Comparison of ENCODE assay signal across 14 mouse cellular contexts in the genomic region with DNA sequence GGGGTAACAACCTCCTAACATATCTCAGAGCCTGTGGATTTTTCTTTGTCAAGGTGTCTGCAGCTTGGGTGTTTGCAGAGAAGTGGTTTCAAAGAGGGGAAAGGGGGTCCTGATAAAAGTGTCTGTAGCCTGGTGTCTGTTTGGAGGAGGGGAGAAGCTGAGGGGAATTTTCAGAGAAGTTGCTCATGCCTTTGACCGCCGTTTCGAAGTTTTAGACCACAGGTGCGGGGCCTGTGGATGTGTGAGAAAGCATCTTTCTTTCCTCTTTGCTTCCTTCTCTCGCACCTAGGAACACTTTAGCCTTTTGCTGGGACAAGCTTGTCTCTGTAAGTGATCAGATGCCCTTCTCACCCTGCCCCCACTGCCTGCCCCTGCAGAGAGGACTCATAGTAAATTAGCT. TPM values are rescaled to one million over a fixed set of nuclear protein-coding genes. Genes with fewer than 3 reads are reported as not detected.
A peak's percentile ranks its signal among the peaks of the same experiment; 100 is the strongest.
DNase-seq lines count a peak whose midpoint lies in the region; ATAC-seq and TF ChIP-seq lines count a peak whose summit lies in the region.
"Had no signal": no experiment of that assay in that cellular context is flagged by ENCODE, and none has a peak within 500 bp of the region (broad histone marks: within the 10 kb centered on the region; RNA-seq: fewer than 3 reads in every experiment).

No protein-coding gene starts in this region.

- no peak overlapping the region for H3K27ac ChIP-seq in intestine, embryonic 14.5 days (ENCODE audit: low read depth)
- no peak overlapping the region for H3K27ac ChIP-seq in intestine, postnatal 0 days (ENCODE audit: low read depth, low read length)
- no peak overlapping the region for H3K27ac ChIP-seq in embryonic fibroblast, embryonic 13.5 days (ENCODE audit: insufficient read depth, low read length)
- no peak overlapping the region for H3K27ac ChIP-seq in hindbrain, embryonic 12.5 days
- H3K27ac ChIP-seq in midbrain, embryonic 15.5 days, result no peak overlapping the region
- H3K27ac ChIP-seq: embryonic facial prominence, embryonic 15.5 days had no signal

- 12% methylated on average over 5 of the region's 5 CpGs for WGBS in intestine, embryonic 14.5 days
- 3% methylated on average over 5 of the region's 5 CpGs for WGBS in intestine, postnatal 0 days
- WGBS in hindbrain, embryonic 12.5 days, result 7% methylated on average over 5 of the region's 5 CpGs
- WGBS in midbrain, embryonic 15.5 days, result 6% methylated on average over 5 of the region's 5 CpGs

- TF ChIP-seq CTCF in intestine, postnatal 0 days (IDR thresholded peaks at IDR 0.05; ENCODE audit: low read depth), result no peak
- TF ChIP-seq CTCF in embryonic fibroblast, embryonic 13.5 days (IDR thresholded peaks at IDR 0.05; ENCODE audit: borderline replicate concordance, insufficient read depth, low read length), result no peak

- no peaks in the 10 kb centered on the region for H3K9me3 ChIP-seq in intestine, embryonic 14.5 days (ENCODE audit: control insufficient read depth, low read length)
- no peaks in the 10 kb centered on the region for H3K9me3 ChIP-seq in intestine, postnatal 0 days (ENCODE audit: control insufficient read depth)
- no peaks in the 10 kb centered on the region for H3K9me3 ChIP-seq in hindbrain, embryonic 12.5 days (replicated peaks)
- no peaks in the 10 kb centered on the region for H3K9me3 ChIP-seq in midbrain, embryonic 15.5 days
- H3K9me3 ChIP-seq: embryonic facial prominence, embryonic 15.5 days had no signal

- ATAC-seq in intestine, embryonic 14.5 days (replicated peaks; ENCODE audit: low FRiP score, low TSS enrichment, low read depth), result no peak
- no peak for ATAC-seq in intestine, postnatal 0 days
- ATAC-seq in hindbrain, embryonic 12.5 days (ENCODE audit: low FRiP score), result no peak
- no peak for ATAC-seq in midbrain, embryonic 15.5 days (replicated peaks)
- no peak for ATAC-seq in megakaryocyte-erythroid progenitor cell, adult 5-6 weeks (replicated peaks; ENCODE audit: low FRiP score, low TSS enrichment, poor library complexity, severe bottlenecking)
- ATAC-seq in inflammation-experienced regulatory T-cells, adult 6 months, result no peak

- H3K27me3 ChIP-seq in intestine, embryonic 14.5 days (replicated peaks; ENCODE audit: control insufficient read depth, insufficient read depth, low read length), result peaks cover 47% of the 10 kb centered on the region
- H3K27me3 ChIP-seq in intestine, postnatal 0 days (replicated peaks; ENCODE audit: control insufficient read depth, insufficient read depth, low read length), result peaks cover 30% of the 10 kb centered on the region
- peaks cover 43% of the 10 kb centered on the region for H3K27me3 ChIP-seq in hindbrain, embryonic 12.5 days
- H3K27me3 ChIP-seq in midbrain, embryonic 15.5 days (replicated peaks), result peaks cover 19% of the 10 kb centered on the region

- H3K4me3 ChIP-seq in intestine, embryonic 14.5 days (ENCODE audit: low read depth, low read length), result peak overlapping the region; percentile 50
- H3K4me3 ChIP-seq in intestine, postnatal 0 days (ENCODE audit: low read depth, low read length), result no peak overlapping the region
- H3K4me3 ChIP-seq in embryonic fibroblast, embryonic 13.5 days (ENCODE audit: insufficient read depth, low read length), result 0 out of 2 replicates have a peak overlapping the region, but pooled peaks have one; percentile 39
- H3K4me3 ChIP-seq in hindbrain, embryonic 12.5 days, result peak overlapping the region; percentile 65
- H3K4me3 ChIP-seq in midbrain, embryonic 15.5 days, result peak overlapping the region; percentile 66

- no peak for TF ChIP-seq POLR2A in embryonic fibroblast, embryonic 13.5 days (IDR thresholded peaks at IDR 0.05; ENCODE audit: low read depth, low read length)

- H3K4me1 ChIP-seq in intestine, embryonic 14.5 days (replicated peaks; ENCODE audit: control insufficient read depth, insufficient read depth, low read length), result 0 out of 2 replicates have a peak, but pooled peaks cover 5% of the 10 kb centered on the region
- H3K4me1 ChIP-seq in intestine, postnatal 0 days (replicated peaks; ENCODE audit: control insufficient read depth, insufficient read depth, low read length), result no peaks in the 10 kb centered on the region
- peaks cover 4% of the 10 kb centered on the region for H3K4me1 ChIP-seq in embryonic fibroblast, embryonic 13.5 days (ENCODE audit: control insufficient read depth, insufficient read depth, low read length)
- H3K4me1 ChIP-seq in hindbrain, embryonic 12.5 days, result peaks cover 13% of the 10 kb centered on the region
- peaks cover 15% of the 10 kb centered on the region for H3K4me1 ChIP-seq in midbrain, embryonic 15.5 days

- H3K9ac ChIP-seq in intestine, embryonic 14.5 days (ENCODE audit: low read length), result no peak overlapping the region
- H3K9ac ChIP-seq in intestine, postnatal 0 days (ENCODE audit: low read depth, low read length), result no peak overlapping the region
- 0 out of 2 replicates have a peak overlapping the region, but pooled peaks have one; percentile 39 for H3K9ac ChIP-seq in hindbrain, embryonic 12.5 days
- peak overlapping the region; percentile 58; the same call in 1 of the 2 replicates for H3K9ac ChIP-seq in midbrain, embryonic 15.5 days
- H3K9ac ChIP-seq: embryonic facial prominence, embryonic 15.5 days had no signal

- H3K4me2 ChIP-seq in intestine, embryonic 14.5 days (ENCODE audit: low read length), result peak overlapping the region; percentile 91
- no peak overlapping the region for H3K4me2 ChIP-seq in intestine, postnatal 0 days (replicated peaks; ENCODE audit: low read depth)
- H3K4me2 ChIP-seq in hindbrain, embryonic 12.5 days (replicated peaks), result peak overlapping the region; percentile 98
- H3K4me2 ChIP-seq in midbrain, embryonic 15.5 days, result peak overlapping the region; percentile 80

- H3K36me3 ChIP-seq in intestine, embryonic 14.5 days (ENCODE audit: control insufficient read depth, insufficient read depth, low read length), result no peaks in the 10 kb centered on the region
- no peaks in the 10 kb centered on the region for H3K36me3 ChIP-seq in intestine, postnatal 0 days (ENCODE audit: control insufficient read depth, insufficient read depth)
- H3K36me3 ChIP-seq in hindbrain, embryonic 12.5 days, result no peaks in the 10 kb centered on the region
- no peaks in the 10 kb centered on the region for H3K36me3 ChIP-seq in midbrain, embryonic 15.5 days (replicated peaks)
- H3K36me3 ChIP-seq: embryonic facial prominence, embryonic 15.5 days; G1E had no signal

- no peak for DNase-seq in intestine, embryonic 14.5 days (ENCODE audit: low spot score)
- no peak for DNase-seq in ovary, adult 18-20 months (ENCODE audit: low spot score)
- DNase-seq: adrenal gland, postnatal 36 days; heart, postnatal 14 days; thymus, postnatal 25 days had no signal

RNA-seq across cellular contexts. Expression of a gene that starts 1.3 kb away (rescaled TPM):
- polyA plus RNA-seq in intestine, embryonic 14.5 days (2014; fragmentation: Nextera tagmentation; extraction: Ambion mirVana), result not detected in 2 replicates
- polyA plus RNA-seq in intestine, postnatal 0 days (2015; fragmentation: Nextera tagmentation; extraction: Ambion mirVana), result 0.35 and 0.54 TPM in 2 replicates
- not detected in 2 replicates for polyA plus RNA-seq in embryonic fibroblast, embryonic 13.5 days (2011; ENCODE audit: insufficient read length, low read depth, missing spikeins)
- polyA plus RNA-seq in hindbrain, embryonic 12.5 days (2016; fragmentation: Nextera tagmentation; extraction: Ambion mirVana), result 0.45 and 2.6 TPM in 2 replicates
- polyA plus RNA-seq in midbrain, embryonic 15.5 days (2015; fragmentation: Nextera tagmentation; extraction: Ambion mirVana), result 1.00 and 1.3 TPM in 2 replicates
- not detected in 2 replicates for total RNA-seq in megakaryocyte-erythroid progenitor cell, adult 5-6 weeks (2014; fragmentation: Nextera tagmentation)
- total RNA-seq in megakaryocyte-erythroid progenitor cell, adult 5-6 weeks (2017), result not detected in 2 replicates
- not detected for polyA plus RNA-seq in inflammation-experienced regulatory T-cells, adult 6 months (2017; shearing (Covaris generic))
- total RNA-seq: adrenal gland, postnatal 36 days; G1E; heart, postnatal 14 days; megakaryocyte, adult 5-6 weeks had no signal
- polyA plus RNA-seq: embryonic facial prominence, embryonic 15.5 days; G1E had no signal

RNA-seq across cellular contexts. Expression of a gene that starts 3.3 kb away (rescaled TPM):
- 9.8 and 11.4 TPM in 2 replicates for polyA plus RNA-seq in intestine, embryonic 14.5 days (2014; fragmentation: Nextera tagmentation; extraction: Ambion mirVana)
- 10.4 and 12.0 TPM in 2 replicates for polyA plus RNA-seq in intestine, postnatal 0 days (2015; fragmentation: Nextera tagmentation; extraction: Ambion mirVana)
- 5.9 and 8.0 TPM in 2 replicates for polyA plus RNA-seq in embryonic fibroblast, embryonic 13.5 days (2011; ENCODE audit: insufficient read length, low read depth, missing spikeins)
- 13.4 and 16.0 TPM in 2 replicates for polyA plus RNA-seq in hindbrain, embryonic 12.5 days (2016; fragmentation: Nextera tagmentation; extraction: Ambion mirVana)
- 21.2 and 21.5 TPM in 2 replicates for polyA plus RNA-seq in midbrain, embryonic 15.5 days (2015; fragmentation: Nextera tagmentation; extraction: Ambion mirVana)
- not detected in 2 replicates for total RNA-seq in megakaryocyte-erythroid progenitor cell, adult 5-6 weeks (2014; fragmentation: Nextera tagmentation)
- total RNA-seq in megakaryocyte-erythroid progenitor cell, adult 5-6 weeks (2017), result not detected in 2 replicates
- under 1 TPM in 1 of 3 experiments, not detected in 2; 0.16 TPM for polyA plus RNA-seq in inflammation-experienced regulatory T-cells, adult 6 months (2017; shearing (Covaris generic))
- total RNA-seq: megakaryocyte, adult 5-6 weeks had no signal
- polyA plus RNA-seq: G1E had no signal

Comparison
In these comparisons a context has a peak if more than half of its experiments do, and no peak if none do; other contexts are left out.
1. H3K9ac ChIP-seq: peak in hindbrain, embryonic 12.5 days (single experiment) and midbrain, embryonic 15.5 days (single experiment); none in intestine, embryonic 14.5 days (single experiment) and intestine, postnatal 0 days (single experiment).